Mouse (Mus musculus): Measurements from ENCODE around the gene Ociad2. TPM values are rescaled to one million over a fixed set of nuclear protein-coding genes. Genes with fewer than 3 reads are reported as not detected.
"Not testable (repeated sequence)": the region's sequence is repeated elsewhere in the genome, so short reads cannot be mapped to it uniquely, and the experiment has no call there.

Gene Ociad2
- total and polyA plus RNA-seq, 3 experiments = 1.6 to 10.5 (median 9.0) TPM

- Histone ChIP-seq H3K4me1 (ENCODE audit: control insufficient read depth, insufficient read depth, low read length) (no peaks in the 10 kb centered on the region), H3K4me3 (no peak overlapping the region), H3K27ac (no peak overlapping the region), H3K9ac (ENCODE audit: low read depth, low read length) (no peak overlapping the region), H3K27me3 (ENCODE audit: control insufficient read depth, insufficient read depth, low read length) (no peaks in the 10 kb centered on the region), H3K36me3 (ENCODE audit: control insufficient read depth, insufficient read depth, low read length) (no peaks in the 10 kb centered on the region), H3K79me2 (replicated peaks; ENCODE audit: control insufficient read depth, insufficient read depth, low read length) (no peaks in the 10 kb centered on the region)
- intact Hi-C loops (cut with DNase I) = no loop called here
- TF ChIP-seq CTCF (IDR thresholded peaks at IDR 0.05) (no peak), EP300 (IDR thresholded peaks at IDR 0.05; ENCODE audit: insufficient read depth, low read depth, low read length) (no peak), POLR2A (IDR thresholded peaks at IDR 0.05; ENCODE audit: insufficient read depth, low read depth, low read length) (no peak)
- WGBS = 78% methylated on average over 8 of the region's 8 CpGs
- no peak for DNase-seq
Observed at GRCm38 (mm10) chr5:73324526-73325170, 16.2 kb downstream of the Ociad2 start.

- no peak for TF ChIP-seq POLR2A (IDR thresholded peaks at IDR 0.05; ENCODE audit: insufficient read depth, low read depth, low read length)
- no peak for TF ChIP-seq EP300 (IDR thresholded peaks at IDR 0.05; ENCODE audit: insufficient read depth, low read depth, low read length)
- TF ChIP-seq CTCF (IDR thresholded peaks at IDR 0.05) = no peak
- WGBS = 77% methylated on average over 5 of the region's 5 CpGs
- H3K4me1 ChIP-seq (ENCODE audit: control insufficient read depth, insufficient read depth, low read length) = no peaks in the 10 kb centered on the region
- H3K27ac ChIP-seq = no peak overlapping the region
- DNase-seq = no peak
- no peaks in the 10 kb centered on the region for H3K27me3 ChIP-seq (ENCODE audit: control insufficient read depth, insufficient read depth, low read length)
- no peaks in the 10 kb centered on the region for H3K79me2 ChIP-seq (replicated peaks; ENCODE audit: control insufficient read depth, insufficient read depth, low read length)
- no peak overlapping the region for H3K9ac ChIP-seq (ENCODE audit: low read depth, low read length)
- no peaks in the 10 kb centered on the region for H3K36me3 ChIP-seq (ENCODE audit: control insufficient read depth, insufficient read depth, low read length)
- intact Hi-C loops (cut with DNase I) = no loop called here
- H3K4me3 ChIP-seq = no peak overlapping the region
Observed at GRCm38 (mm10) chr5:73323602-73324001, 17.2 kb downstream of the Ociad2 start.

DNA sequence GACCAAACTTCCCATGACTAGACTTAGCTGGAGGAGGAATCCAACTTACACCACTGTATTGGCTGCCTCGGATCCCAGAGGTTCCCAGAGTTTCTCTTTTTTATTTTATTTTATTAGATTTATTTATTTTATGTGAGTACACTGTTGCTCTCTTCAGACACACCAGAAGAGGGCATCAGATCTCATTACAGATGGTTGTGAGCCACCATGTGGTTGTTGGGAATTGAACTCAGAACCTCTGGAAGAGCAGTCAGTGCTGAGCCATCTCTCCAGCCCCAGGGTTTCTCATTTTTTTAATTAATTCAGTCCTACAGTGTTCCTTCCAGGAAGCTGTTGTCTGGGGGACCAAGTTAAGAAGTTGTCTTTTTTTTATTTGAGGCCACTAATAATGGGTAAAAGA lies 18.1 kb downstream of the Ociad2 start:
- H3K9ac ChIP-seq (ENCODE audit: low read depth, low read length); DNase-seq; H3K36me3 ChIP-seq (ENCODE audit: control insufficient read depth, insufficient read depth, low read length); H3K4me3 ChIP-seq; H3K27ac ChIP-seq; H3K27me3 ChIP-seq (ENCODE audit: control insufficient read depth, insufficient read depth, low read length); H3K79me2 ChIP-seq (replicated peaks; ENCODE audit: control insufficient read depth, insufficient read depth, low read length); intact Hi-C loops (cut with DNase I); H3K4me1 ChIP-seq (ENCODE audit: control insufficient read depth, insufficient read depth, low read length): not testable (repeated sequence)
- 0 out of 2 replicates have a peak, but pooled peaks have one; percentile 6 for TF ChIP-seq CTCF (IDR thresholded peaks at IDR 0.05)
- WGBS = 95% methylated on average over 1 of the region's 1 CpGs

- WGBS = 89% methylated on average over 5 of the region's 5 CpGs
- Histone ChIP-seq H3K36me3 (ENCODE audit: control insufficient read depth, insufficient read depth, low read length) (peaks cover 5% of the 10 kb centered on the region), H3K79me2 (replicated peaks; ENCODE audit: control insufficient read depth, insufficient read depth, low read length) (no peaks in the 10 kb centered on the region), H3K4me1 (ENCODE audit: control insufficient read depth, insufficient read depth, low read length) (no peaks in the 10 kb centered on the region; the same call in 1 of the 2 replicates), H3K27me3 (ENCODE audit: control insufficient read depth, insufficient read depth, low read length) (no peaks in the 10 kb centered on the region), H3K9ac (ENCODE audit: low read depth, low read length) (no peak overlapping the region), H3K4me3 (no peak overlapping the region), H3K27ac (no peak overlapping the region)
- intact Hi-C loops (cut with DNase I) = loop anchor here (5.0 to 10.0 kb wide), 2 partner anchors 63 to 345 kb away; partner anchors contain the start of gene Gm10135
- TF ChIP-seq EP300 (IDR thresholded peaks at IDR 0.05; ENCODE audit: insufficient read depth, low read depth, low read length) = no peak
- TF ChIP-seq POLR2A (IDR thresholded peaks at IDR 0.05; ENCODE audit: insufficient read depth, low read depth, low read length) = no peak
- no peak for TF ChIP-seq CTCF (IDR thresholded peaks at IDR 0.05)
- DNase-seq = no peak
Observed at GRCm38 (mm10) chr5:73319306-73319705, 21.5 kb downstream of the Ociad2 start.

- Histone ChIP-seq H3K79me2 (replicated peaks; ENCODE audit: control insufficient read depth, insufficient read depth, low read length) (no peaks in the 10 kb centered on the region), H3K27ac (no peak overlapping the region), H3K4me1 (ENCODE audit: control insufficient read depth, insufficient read depth, low read length) (no peaks in the 10 kb centered on the region; the same call in 1 of the 2 replicates), H3K9ac (ENCODE audit: low read depth, low read length) (no peak overlapping the region), H3K36me3 (ENCODE audit: control insufficient read depth, insufficient read depth, low read length) (peaks cover 19% of the 10 kb centered on the region), H3K4me3 (no peak overlapping the region), H3K27me3 (ENCODE audit: control insufficient read depth, insufficient read depth, low read length) (no peaks in the 10 kb centered on the region)
- intact Hi-C loops (cut with DNase I) = loop anchor here (5.0 to 10.0 kb wide), 2 partner anchors 68 to 340 kb away; partner anchors contain the start of gene Gm10135
- DNase-seq = no peak
- WGBS = 93% methylated on average over 2 of the region's 2 CpGs
- no peak for TF ChIP-seq POLR2A (IDR thresholded peaks at IDR 0.05; ENCODE audit: insufficient read depth, low read depth, low read length)
- TF ChIP-seq CTCF (IDR thresholded peaks at IDR 0.05) = no peak
- TF ChIP-seq EP300 (IDR thresholded peaks at IDR 0.05; ENCODE audit: insufficient read depth, low read depth, low read length) = no peak
Observed at GRCm38 (mm10) chr5:73314654-73315053, 26.2 kb downstream of the Ociad2 start.

- Histone ChIP-seq H3K4me3 (no peak overlapping the region), H3K9ac (ENCODE audit: low read depth, low read length) (no peak overlapping the region), H3K36me3 (ENCODE audit: control insufficient read depth, insufficient read depth, low read length) (peaks cover 21% of the 10 kb centered on the region), H3K79me2 (replicated peaks; ENCODE audit: control insufficient read depth, insufficient read depth, low read length) (0 out of 2 replicates have a peak, but pooled peaks cover 2% of the 10 kb centered on the region), H3K27ac (no peak overlapping the region), H3K4me1 (ENCODE audit: control insufficient read depth, insufficient read depth, low read length) (no peaks in the 10 kb centered on the region; the same call in 1 of the 2 replicates), H3K27me3 (ENCODE audit: control insufficient read depth, insufficient read depth, low read length) (no peaks in the 10 kb centered on the region)
- no peak for DNase-seq
- TF ChIP-seq POLR2A (IDR thresholded peaks at IDR 0.05; ENCODE audit: insufficient read depth, low read depth, low read length) (no peak), CTCF (IDR thresholded peaks at IDR 0.05) (no peak), EP300 (IDR thresholded peaks at IDR 0.05; ENCODE audit: insufficient read depth, low read depth, low read length) (no peak)
- intact Hi-C loops (cut with DNase I) = loop anchor here (10.0 kb wide), 1 partner anchor 339 kb away; the partner anchor contains the start of gene Gm10135
- WGBS = 86% methylated on average over 10 of the region's 10 CpGs
Observed at GRCm38 (mm10) chr5:73313591-73313990, 27.2 kb downstream of the Ociad2 start.

Measured in heart, adult 2 months (tissue).